Comparison of ENCODE assay signal across 8 mouse cellular contexts in the genomic region with DNA sequence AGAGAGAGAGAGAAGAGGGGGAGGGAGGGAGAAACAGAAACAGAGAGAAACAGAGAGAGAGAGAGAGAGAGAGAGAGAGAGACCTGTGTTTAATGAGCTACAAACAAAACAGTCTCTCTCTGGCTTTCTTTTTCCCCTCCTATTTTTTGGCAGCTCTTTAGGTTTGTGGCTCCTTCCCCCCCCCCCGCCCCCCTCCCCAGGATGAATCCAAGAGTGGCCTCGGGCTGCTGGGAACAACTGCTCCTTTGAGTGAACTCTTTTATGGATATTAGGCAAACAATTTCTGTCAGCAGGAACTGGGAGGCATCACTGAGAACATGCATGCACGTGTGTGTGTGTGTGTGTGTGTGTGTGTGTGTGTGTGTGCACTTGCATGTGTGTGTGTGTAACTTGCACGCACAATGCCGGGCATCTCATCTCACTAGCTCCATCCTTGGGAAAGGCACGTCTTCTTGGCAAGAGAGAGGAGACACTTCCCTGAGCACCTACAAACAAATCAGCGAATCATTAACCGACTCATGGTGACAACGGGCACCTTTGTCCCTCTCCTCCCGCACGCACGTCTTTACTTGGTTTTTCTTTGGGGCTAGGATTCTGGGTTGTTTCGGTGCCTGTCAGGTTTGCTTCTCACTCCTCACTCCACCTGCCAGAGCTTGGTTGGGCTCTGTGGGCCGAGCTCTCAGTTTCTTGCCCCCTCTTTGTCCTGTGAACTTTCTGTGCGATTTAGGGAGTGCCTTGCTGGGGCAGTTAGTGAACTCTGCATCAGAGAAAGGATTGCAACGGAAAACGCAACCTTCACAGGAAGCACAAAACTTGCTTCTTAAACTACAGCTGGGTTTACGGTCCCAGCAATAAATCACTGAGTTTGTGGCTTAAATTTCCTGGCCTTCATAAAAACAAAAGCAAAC.
A peak's percentile ranks its signal among the peaks of the same experiment; 100 is the strongest.
DNase-seq lines count a peak whose midpoint lies in the region; ATAC-seq lines count a peak whose summit lies in the region.

No protein-coding gene starts in this region.

- peak overlapping the region; percentile 1; the same call in 1 of the 2 replicates for H3K9ac ChIP-seq in neural tube, embryonic 11.5 days (ENCODE audit: low read length)
- H3K9ac ChIP-seq in liver, embryonic 16.5 days (ENCODE audit: low read depth, low read length): no peak overlapping the region

- H3K4me1 ChIP-seq in neural tube, embryonic 11.5 days (ENCODE audit: control insufficient read depth, insufficient read depth, low read length): peaks cover 18% of the 10 kb centered on the region
- peaks cover 13% of the 10 kb centered on the region for H3K4me1 ChIP-seq in liver, embryonic 16.5 days (ENCODE audit: control insufficient read depth, low read depth, low read length)

- H3K4me3 ChIP-seq in neural tube, embryonic 11.5 days (ENCODE audit: low read depth, low read length): no peak overlapping the region
- 0 out of 2 replicates have a peak overlapping the region, but pooled peaks have one; percentile 13 for H3K4me3 ChIP-seq in liver, embryonic 16.5 days (ENCODE audit: low read depth, low read length)

- H3K4me2 ChIP-seq in neural tube, embryonic 11.5 days (ENCODE audit: low read depth): no peak overlapping the region
- H3K4me2 ChIP-seq in liver, embryonic 16.5 days (ENCODE audit: low read depth, low read length): peak overlapping the region; percentile 49

- 16% methylated on average over 17 of the region's 18 CpGs for WGBS in neural tube, embryonic 11.5 days
- WGBS in liver, embryonic 16.5 days (ENCODE audit: insufficient replicate concordance): 17% methylated on average over 18 of the region's 18 CpGs

- H3K27ac ChIP-seq in neural tube, embryonic 11.5 days (ENCODE audit: low read depth, low read length): 0 out of 2 replicates have a peak overlapping the region, but pooled peaks have one; percentile 11
- peak overlapping the region; percentile 77 for H3K27ac ChIP-seq in liver, embryonic 16.5 days (ENCODE audit: low read length)

- DNase-seq in CD4-positive, CD25-positive, alpha-beta regulatory T cell, adult 2 months (ENCODE audit: low read depth, low spot score): peak; percentile 36
- DNase-seq in neural tube, embryonic 11.5 days (ENCODE audit: low spot score): no peak
- no peak for DNase-seq in neural tube, embryonic 10.5 days (ENCODE audit: extremely low spot score, low spot score)
- peak; percentile 19 to 23 for DNase-seq in thymus, postnatal 36 days
- no peak for DNase-seq in left cerebral cortex, adult 18-20 months (ENCODE audit: low spot score in 2 of 2)
- DNase-seq in layer of hippocampus, adult 8-10 months (ENCODE audit: low spot score in 2 of 2): no peak

- H3K36me3 ChIP-seq in neural tube, embryonic 11.5 days (ENCODE audit: control insufficient read depth, insufficient read depth, low read length): no peaks in the 10 kb centered on the region
- H3K36me3 ChIP-seq in liver, embryonic 16.5 days (ENCODE audit: control insufficient read depth, insufficient read depth): no peaks in the 10 kb centered on the region

- no peak for ATAC-seq in CD4-positive, CD25-positive, alpha-beta regulatory T cell, adult 4 months
- ATAC-seq in neural tube, embryonic 11.5 days (ENCODE audit: insufficient read depth, low FRiP score, low TSS enrichment): no peak
- ATAC-seq in liver, embryonic 16.5 days (ENCODE audit: low read depth): no peak

- H3K27me3 ChIP-seq in neural tube, embryonic 11.5 days (ENCODE audit: control insufficient read depth, insufficient read depth, low read length): no peaks in the 10 kb centered on the region
- H3K27me3 ChIP-seq in liver, embryonic 16.5 days (ENCODE audit: control insufficient read depth, insufficient read depth, low read depth, low read length): no peaks in the 10 kb centered on the region

- H3K9me3 ChIP-seq in neural tube, embryonic 11.5 days (ENCODE audit: control insufficient read depth, low read length): no peaks in the 10 kb centered on the region
- no peaks in the 10 kb centered on the region for H3K9me3 ChIP-seq in liver, embryonic 16.5 days (replicated peaks; ENCODE audit: control insufficient read depth, low read length)

Comparison
In these comparisons a context has a peak if more than half of its experiments do, and no peak if none do; other contexts are left out.
1. DNase-seq: peak in CD4-positive, CD25-positive, alpha-beta regulatory T cell, adult 2 months (single experiment) and thymus, postnatal 36 days (2 of 2); none in neural tube, embryonic 11.5 days (single experiment), neural tube, embryonic 10.5 days (single experiment), left cerebral cortex, adult 18-20 months (0 of 2) and layer of hippocampus, adult 8-10 months (0 of 2).